Mouse (Mus musculus): Measurements from ENCODE around the gene Agpat2. TPM values are rescaled to one million over a fixed set of nuclear protein-coding genes. Genes with fewer than 3 reads are reported as not detected.

Agpat2 gene
- polyA plus RNA-seq (2014; fragmentation: Illumina TruSeq; extraction: RNeasy Lipid Tissue Mini Kit (QIAGEN cat#74804)): 1.1 TPM

GRCm38 (mm10) chr2:26603720-26604671 lies at the start of gene Agpat2:
TSS of gene Agpat2 (minus strand) at chr2:26604417.

DNA sequence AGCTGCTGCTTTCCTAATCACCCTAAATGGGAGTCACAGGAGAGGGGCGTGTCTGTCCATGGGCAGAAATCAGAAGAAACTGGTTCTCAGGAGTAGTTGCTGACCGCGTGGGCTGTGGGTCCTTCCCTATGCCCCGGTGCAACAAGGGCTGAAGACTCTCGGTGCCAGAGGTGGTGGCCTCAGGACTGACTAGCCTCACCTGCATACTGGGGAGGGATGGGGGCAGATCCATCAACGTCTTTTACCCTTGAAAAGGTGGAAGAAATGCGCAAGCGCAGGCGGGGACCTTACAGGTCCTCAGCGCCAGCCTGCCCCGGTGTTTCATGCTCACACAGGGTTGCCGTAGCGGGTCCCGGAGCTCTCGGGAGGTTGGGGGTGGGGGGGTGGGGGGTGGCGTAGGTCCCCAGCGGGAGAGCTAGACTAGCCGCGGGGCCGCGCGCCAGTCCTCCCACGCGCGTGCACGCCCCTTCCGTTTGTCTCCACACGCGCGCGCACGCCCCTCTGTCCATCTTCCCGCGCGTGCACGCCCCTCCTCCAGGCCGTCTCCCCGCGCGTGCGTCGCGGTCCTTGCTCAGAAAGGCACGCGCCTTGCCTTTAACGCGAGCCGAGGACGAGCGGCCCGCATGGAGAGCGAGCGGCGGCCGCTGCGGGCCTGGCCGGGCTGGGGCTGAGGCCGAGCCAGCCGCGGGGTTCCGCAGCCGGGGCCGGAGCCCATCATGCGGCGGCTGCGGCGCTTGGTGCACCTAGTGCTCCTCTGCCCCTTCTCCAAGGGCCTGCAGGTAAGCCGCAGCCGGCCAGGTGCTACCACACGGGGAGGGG lies 23.9 kb upstream of the Agpat2 start, which contains the start of gene Fam69b:
Gene Fam69b (plus strand): TSS at position 537 of the 819 bp plus-strand sequence.

GRCm38 (mm10) chr2:26586294-26587043 lies 17.7 kb downstream of the Agpat2 start, which contains the start of gene Gm20532:
TSS of gene Gm20532 (plus strand) at chr2:26586639.

DNA sequence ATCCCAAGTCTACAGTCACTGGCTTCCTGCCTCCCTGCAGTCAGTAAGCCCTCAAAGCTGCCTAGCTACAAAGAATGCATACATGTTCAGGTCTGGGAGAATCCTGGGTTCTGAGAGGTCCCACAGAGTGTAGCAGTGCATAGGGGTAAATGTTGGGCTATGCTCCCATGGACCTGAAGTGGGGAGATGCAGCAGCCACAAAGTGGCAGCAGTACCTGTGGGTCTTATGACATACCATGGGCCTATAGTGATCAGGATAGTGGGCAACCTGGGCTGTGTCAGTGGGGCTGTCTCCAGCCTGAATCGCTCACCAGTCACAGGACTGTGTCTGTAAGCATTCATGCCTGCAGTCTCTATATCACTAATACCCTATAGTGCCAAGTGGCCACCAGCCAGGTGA lies 24.5 kb downstream of the Agpat2 start, which contains the start of gene Egfl7:
Gene Egfl7 (plus strand): TSS at position 301 of the 400 bp plus-strand sequence.

Other genes starting within 250 kb of the Agpat2 start
- not detected for gene Card9, start 243.5 kb downstream of the Agpat2 start, polyA plus RNA-seq (2014; fragmentation: Illumina TruSeq; extraction: RNeasy Lipid Tissue Mini Kit (QIAGEN cat#74804))
- 8.7 TPM for gene Snapc4, start 223.8 kb downstream of the Agpat2 start, polyA plus RNA-seq (2014; fragmentation: Illumina TruSeq; extraction: RNeasy Lipid Tissue Mini Kit (QIAGEN cat#74804))
- gene Entr1, start 215.1 kb downstream of the Agpat2 start, polyA plus RNA-seq (2014; fragmentation: Illumina TruSeq; extraction: RNeasy Lipid Tissue Mini Kit (QIAGEN cat#74804)): 23.9 TPM
- 139 TPM for gene Pmpca, start 215.1 kb downstream of the Agpat2 start, polyA plus RNA-seq (2014; fragmentation: Illumina TruSeq; extraction: RNeasy Lipid Tissue Mini Kit (QIAGEN cat#74804))
- 7.0 TPM for gene Inpp5e, start 195.2 kb downstream of the Agpat2 start, polyA plus RNA-seq (2014; fragmentation: Illumina TruSeq; extraction: RNeasy Lipid Tissue Mini Kit (QIAGEN cat#74804))
- gene Sec16a, start 159.2 kb downstream of the Agpat2 start, polyA plus RNA-seq (2014; fragmentation: Illumina TruSeq; extraction: RNeasy Lipid Tissue Mini Kit (QIAGEN cat#74804)): 55.8 TPM
- gene Notch1, start 87.8 kb downstream of the Agpat2 start, polyA plus RNA-seq (2014; fragmentation: Illumina TruSeq; extraction: RNeasy Lipid Tissue Mini Kit (QIAGEN cat#74804)): 1.4 TPM
- 3.4 TPM for gene Egfl7, start 24.4 kb downstream of the Agpat2 start, polyA plus RNA-seq (2014; fragmentation: Illumina TruSeq; extraction: RNeasy Lipid Tissue Mini Kit (QIAGEN cat#74804))
- not detected for gene Gm20532, start 17.8 kb downstream of the Agpat2 start, polyA plus RNA-seq (2014; fragmentation: Illumina TruSeq; extraction: RNeasy Lipid Tissue Mini Kit (QIAGEN cat#74804))
- gene Fam69b, start 24.0 kb upstream of the Agpat2 start, polyA plus RNA-seq (2014; fragmentation: Illumina TruSeq; extraction: RNeasy Lipid Tissue Mini Kit (QIAGEN cat#74804)): not detected
- gene Lcn4, start 66.9 kb upstream of the Agpat2 start, polyA plus RNA-seq (2014; fragmentation: Illumina TruSeq; extraction: RNeasy Lipid Tissue Mini Kit (QIAGEN cat#74804)): not detected

Measured in ovary, adult 10 weeks (tissue).